Mouse (Mus musculus) G1E-ER4 (cell line): ENCODE results near the gene Nemf. TPM values are rescaled to one million over a fixed set of nuclear protein-coding genes. Genes with fewer than 3 reads are reported as not detected.

Source experiments
- GATA1 ChIP-seq: IDR thresholded peaks from one replicate; pipeline ENCODE4 v1.8.0; 2012; ENCODE audit warnings: low read length, inconsistent platforms
- polyA plus RNA-seq: library from polyadenylated mRNA; stranded (reverse); fragments of >175 nt; gene quantifications from 2 replicates; pipeline ENCODE4 v1.2.3, GENCODE M21; 2012

The Nemf gene
- 1.3 and 2.1 TPM in 2 replicates for polyA plus RNA-seq

- no peak for TF ChIP-seq GATA1
Measured at GRCm38 (mm10) chr12:69356546-69357299, at the start of gene Nemf. Gene Nemf, minus strand, starts transcription at chr12:69357165.

DNA sequence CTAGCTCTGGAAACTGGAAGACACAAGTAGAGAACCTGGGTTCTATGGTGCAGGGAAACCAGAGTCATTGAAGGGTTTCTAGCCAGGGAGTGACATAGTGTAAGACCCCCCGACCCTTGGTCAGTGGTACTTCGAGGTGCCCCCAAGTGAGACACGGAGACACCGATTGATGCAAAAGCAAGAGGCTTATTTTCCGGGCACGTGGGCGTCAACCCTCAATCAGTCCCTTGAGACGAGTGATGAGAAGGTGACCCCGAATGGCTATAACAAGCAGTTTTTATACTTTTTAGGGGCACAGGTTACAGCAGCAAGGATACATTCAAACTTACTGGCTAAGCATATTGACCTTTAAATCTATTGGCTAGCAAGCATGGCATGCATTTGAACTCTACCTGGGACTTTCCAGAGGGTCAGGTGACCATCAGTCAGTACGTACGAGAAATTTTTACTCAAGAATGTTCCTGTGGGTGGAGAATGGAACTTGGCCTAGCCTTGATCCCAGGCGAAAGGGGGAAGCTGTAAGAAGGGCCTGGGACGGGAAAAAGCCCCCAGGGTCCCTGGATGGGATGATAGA, 45.7 kb upstream of the Nemf start:
- no peak for TF ChIP-seq GATA1

GRCm38 (mm10) chr12:69402100-69402499, 45.1 kb upstream of the Nemf start:
- no peak for TF ChIP-seq GATA1

DNA sequence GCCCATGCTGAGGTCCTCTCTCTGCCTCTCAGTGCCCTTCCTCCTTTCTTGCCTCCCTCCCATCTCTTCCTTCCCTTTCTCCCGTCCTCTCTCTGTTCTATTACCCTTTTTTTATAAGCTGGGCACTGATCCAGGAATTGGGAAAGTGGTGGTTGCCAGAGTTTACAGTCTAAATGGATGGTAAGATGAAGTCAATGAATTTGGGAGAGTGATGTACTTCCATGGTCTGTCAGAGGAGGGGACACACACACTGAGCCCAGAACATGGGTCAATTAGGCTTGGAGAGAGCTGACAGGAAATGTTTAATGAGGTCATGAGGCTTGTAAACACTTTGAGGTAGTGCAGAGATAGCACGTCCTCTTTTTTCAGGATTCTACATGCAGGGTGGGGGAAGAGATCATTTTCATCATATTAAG, 43.9 kb upstream of the Nemf start:
- TF ChIP-seq GATA1, result no peak

GRCm38 (mm10) chr12:69400367-69400766, 43.4 kb upstream of the Nemf start:
- TF ChIP-seq GATA1, result no peak

DNA sequence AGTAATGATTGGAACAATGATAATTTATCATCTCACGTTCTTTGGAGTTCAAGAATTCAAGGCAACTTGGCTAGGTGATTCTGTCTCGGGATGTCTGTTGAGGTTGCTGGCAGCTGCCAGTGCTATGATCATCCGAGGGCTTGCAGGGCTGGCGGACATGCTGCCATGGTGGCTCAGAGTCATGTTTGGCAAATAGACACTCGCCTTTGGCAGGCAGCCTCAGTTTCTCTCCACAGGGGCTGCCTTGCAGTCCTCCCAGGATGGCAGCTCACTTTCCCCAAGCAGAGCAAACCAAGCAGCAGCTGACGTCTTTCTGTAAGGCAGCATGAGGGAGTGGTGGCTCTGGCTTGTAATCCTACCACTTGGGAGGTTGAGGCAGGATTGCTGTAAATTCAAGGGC, 37.5 kb upstream of the Nemf start:
- no peak for TF ChIP-seq GATA1

GRCm38 (mm10) chr12:69393076-69393475, 36.1 kb upstream of the Nemf start:
- no peak for TF ChIP-seq GATA1

DNA sequence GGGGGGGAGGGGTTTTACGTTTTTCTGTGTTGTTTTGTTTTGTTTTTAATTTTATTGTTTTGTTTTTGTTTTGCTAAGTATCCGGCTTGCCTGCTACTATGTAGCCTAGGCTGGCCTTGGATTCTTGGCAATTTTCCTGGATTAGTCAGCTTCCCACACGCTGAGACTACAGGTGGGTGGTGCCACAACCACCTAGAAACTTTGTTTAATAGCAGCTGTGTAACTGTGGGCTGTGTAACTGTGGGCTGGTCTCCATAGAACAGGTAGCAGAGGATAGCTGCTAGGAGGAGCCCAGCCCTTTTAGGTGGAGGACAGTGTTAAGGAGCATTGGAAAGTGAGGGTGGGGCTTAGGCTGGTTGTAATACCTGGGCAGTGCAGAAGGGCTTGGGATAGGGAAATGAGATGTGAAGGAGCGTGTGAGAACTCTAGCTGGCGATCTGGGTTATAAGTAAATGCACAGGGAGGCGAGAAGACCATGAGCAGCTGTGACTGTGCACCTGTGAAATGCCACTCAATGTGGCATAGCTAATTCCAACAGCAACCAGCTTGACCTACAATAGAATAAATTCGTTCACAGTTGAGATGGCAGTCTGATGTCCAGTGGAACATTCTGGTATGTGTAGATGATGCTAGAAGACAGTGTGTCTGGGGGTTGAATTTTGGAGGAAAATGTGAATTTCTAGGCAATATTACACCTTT, 33.2 kb upstream of the Nemf start:
- TF ChIP-seq GATA1, result no peak

DNA sequence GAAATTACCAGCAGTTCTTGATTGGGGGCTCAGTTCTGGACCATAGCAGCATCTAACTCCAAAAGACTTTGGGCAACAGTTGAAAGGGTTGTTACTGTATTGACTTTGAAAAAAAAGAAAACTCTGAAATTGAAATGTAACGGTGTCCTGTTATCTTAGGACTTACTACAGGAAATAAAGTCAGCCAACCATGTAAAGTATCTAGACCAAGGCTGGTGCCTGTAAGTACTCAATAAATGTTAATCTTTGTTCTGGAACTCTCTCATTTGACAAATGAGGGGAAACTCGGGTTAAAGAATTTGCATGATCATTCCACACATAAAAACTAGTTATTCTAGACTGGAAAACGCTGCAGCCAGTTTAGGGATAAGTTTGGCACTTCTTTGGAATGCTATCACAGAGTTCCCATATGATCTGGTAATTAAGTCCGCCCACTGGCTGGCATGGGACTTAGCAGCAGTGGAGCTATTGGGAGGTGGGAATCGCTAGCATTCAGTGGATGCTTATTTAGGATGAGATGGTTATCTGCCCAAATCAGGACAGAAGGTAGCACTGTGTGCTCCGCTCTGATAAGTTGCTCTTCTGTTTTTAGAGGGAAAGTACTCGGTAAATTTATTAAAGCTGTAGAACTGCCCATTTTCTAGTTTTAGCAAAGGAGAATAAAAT, 32.4 kb upstream of the Nemf start:
- TF ChIP-seq GATA1, result no peak

GRCm38 (mm10) chr12:69388321-69388869, 31.4 kb upstream of the Nemf start:
- TF ChIP-seq GATA1, result no peak

DNA sequence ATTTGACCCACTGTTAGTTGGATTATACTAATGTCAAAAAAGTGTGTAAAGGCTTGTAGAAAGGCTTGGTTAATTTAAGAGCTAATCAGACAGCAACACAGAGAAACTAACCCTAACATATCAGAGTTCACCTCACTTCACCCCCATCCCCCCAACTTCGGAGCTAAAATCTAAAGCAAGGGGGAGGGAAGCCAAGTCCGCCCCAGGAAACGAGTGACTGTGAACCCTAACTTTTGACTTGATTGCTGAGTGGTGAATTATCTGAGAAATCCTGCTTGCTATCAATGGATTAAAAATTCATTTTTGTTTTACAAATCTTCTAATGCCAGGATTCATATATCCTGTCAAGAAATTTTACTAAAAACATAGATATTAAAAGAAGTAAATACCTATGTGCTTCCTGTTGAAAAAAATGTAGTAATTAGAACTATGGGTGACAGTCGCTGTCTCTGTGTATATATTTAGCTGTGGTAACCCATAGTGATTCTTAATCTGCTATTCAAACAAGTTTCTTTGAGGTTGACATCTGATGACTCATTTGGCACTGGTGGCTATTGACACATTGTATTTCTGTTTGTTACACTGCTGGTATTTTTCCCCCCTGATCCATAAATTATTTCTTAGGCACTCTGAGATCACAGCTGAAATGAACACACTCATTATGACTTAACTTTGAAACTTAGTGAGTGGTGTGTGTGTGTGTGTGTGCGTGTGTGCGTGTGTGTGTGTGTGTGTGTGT, 28.7 kb upstream of the Nemf start:
- no peak for TF ChIP-seq GATA1

GRCm38 (mm10) chr12:69384606-69385005, 27.6 kb upstream of the Nemf start:
- TF ChIP-seq GATA1, result no peak

GRCm38 (mm10) chr12:69382880-69383279, 25.9 kb upstream of the Nemf start:
- TF ChIP-seq GATA1, result peak; percentile 74

DNA sequence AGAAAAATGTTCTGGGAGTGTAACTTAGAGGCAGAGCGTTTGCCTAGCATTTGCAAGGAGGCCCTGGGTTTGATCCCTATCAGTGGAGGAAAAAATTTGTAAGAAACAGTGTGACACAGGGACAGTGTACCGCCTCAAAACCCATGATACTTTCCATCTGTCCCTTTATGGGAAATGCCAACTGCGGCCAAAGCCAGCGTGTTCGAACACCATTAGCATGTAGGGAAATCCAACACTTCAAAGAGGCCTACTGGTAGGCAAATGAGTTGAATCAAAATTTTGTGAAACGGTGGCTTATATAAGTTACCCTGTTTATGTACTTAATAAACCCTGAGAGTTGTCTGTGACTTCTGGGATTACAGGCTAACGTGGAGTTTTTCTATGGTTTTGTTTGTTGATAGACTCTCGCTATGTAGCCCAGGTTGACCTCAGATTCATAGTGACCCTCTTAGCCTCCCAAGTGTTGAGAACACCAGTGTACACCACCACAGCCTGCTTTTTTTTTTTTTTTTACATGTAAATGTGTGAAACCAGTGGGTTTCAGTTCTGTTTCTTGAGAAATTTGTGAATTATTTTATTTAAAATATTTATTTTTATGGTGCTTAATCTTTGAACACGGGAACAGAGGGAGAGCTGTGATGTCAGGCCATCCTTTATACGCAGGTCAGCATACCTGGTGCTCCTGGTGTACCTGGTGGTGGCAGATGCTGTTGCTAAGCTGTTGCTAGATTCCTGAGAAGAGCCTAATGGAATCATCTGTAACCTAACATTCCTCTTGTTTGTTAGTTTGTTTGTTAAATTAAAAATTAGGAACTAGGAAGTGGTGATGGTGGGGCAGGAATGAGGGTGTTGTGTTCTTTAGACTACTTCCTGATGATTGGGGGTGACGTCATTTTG, 21.8 kb upstream of the Nemf start:
- no peak for TF ChIP-seq GATA1
